Mouse (Mus musculus) layer of hippocampus, postnatal 14 days (tissue): ENCODE measurements at regions not wholly inside any gene's neighbourhood (a gene's known extent, or its start where the extent isn't known, plus 50 kb on each side); places are given as distances from the start of the nearest gene placed in this dataset.
A peak's percentile ranks its signal among the peaks of the same experiment; 100 is the strongest.

Source experiments
- DNase-seq, 2 experiments: peaks; one replicate each; pipeline ENCODE4 v3.0.0; 2021 to 2022; ENCODE audit warnings: low spot score in 2 of 2, mixed read lengths in 1 of 2

- DNase-seq = no peak
These were observed 134.4 kb downstream of the 2410131K14Rik start for GRCm38 (mm10) chr5:118379245-118380051.

- no peak for DNase-seq
These were observed 135.0 kb downstream of the 2410131K14Rik start for GRCm38 (mm10) chr5:118380052-118380421.

DNA sequence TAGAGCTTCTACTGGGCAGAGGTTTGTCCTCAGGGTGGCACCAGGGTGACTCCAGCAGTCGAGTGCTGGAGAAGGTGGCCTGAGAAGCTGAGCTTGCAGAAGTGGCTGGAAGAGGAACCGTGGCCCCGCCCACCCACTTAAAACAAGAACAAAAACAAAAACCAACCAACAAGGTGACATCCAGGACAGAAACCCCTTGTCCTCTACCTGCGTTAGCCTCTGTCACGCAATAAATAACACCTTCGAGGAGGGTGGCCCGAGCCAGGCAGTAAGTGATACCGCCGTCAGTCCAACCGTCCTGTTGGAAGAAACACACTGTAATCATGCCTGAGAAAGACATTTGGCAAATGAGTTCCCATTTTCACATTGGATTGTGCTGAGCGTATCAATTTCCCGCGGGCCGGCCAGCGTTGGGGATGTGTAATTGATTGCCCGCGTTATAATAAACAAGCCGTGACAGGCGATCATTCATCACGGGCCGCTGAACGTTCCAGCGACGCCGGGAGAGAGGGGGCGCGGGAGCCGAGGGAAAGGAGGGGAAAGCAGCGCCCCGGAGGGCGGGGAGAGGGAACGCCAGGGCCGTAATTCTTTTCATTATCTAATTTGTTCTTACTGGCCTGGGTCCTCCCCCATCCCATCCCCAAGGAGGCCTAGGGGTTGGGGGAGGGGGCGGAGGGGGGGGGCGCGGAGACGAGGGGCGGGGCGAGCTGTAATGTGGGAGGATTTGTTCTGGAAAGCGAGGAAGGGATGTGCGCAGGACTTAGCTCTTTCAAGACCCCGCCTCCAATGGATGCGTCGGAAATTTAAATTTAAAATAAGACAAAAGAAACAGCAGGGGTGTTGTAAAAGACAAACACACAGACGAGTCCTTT, 135.6 kb downstream of the 2410131K14Rik start:
- DNase-seq = peak in 1 of 2 experiments; percentile 54

- peak in 1 of 2 experiments; percentile 58 for DNase-seq
These were observed 136.3 kb downstream of the 2410131K14Rik start for GRCm38 (mm10) chr5:118381294-118381675.

DNA sequence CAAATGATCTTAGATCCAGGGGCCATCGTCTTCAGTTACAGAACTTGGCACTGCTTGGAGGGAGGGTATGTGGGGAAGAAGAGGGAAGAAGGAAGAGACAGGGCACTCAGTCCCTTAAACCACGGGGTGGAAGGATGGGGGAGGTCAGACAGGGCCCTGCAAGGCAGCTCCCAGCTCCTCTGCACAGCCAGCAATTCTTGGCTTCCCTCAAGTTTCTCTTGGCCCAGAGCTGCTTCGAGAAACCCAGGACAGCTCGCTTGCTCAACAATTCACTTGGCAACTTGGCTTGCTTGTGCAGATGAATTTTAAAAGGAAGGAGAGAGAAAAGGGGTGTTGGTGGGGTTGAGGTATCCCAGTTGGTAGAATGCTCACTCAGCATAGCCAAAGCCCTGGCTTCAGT, 141.1 kb downstream of the 2410131K14Rik start:
- DNase-seq = peak in 1 of 2 experiments; percentile 60

- peak; percentile 24 to 55 for DNase-seq
These were observed 143.4 kb downstream of the 2410131K14Rik start for GRCm38 (mm10) chr5:118388419-118388818.

DNA sequence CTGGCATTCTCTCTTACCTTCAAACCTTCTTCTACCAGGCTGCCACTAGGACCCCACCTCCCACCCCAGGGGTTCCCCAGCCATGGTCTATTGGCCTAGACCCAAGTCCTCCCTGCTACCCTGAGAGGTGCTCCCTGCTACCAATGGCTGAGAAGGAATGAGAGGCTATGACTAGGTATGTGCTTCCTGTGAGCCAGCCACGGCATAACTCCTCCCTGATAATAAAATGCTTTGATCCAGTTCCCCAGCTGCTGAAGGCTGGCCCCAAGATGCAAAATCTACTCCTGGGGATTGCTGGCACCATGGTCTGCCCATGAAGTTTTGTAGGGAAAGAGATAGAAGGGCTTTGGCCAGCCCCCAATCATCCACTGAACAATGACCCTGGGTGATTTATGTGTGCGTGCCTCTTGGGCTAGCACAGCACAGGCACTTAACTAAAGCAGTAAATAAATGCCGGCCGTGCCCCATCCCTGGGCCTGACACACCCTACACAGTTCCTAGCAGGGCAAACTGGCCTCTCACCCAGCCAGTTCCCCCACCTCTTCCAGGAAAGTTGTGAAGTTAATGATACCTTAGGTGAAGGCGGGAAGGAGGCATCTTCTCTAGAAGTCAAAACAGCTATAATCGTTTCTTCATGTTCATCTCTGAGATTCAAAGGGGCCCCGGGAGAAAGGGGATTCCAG, 145.8 kb downstream of the 2410131K14Rik start:
- DNase-seq = no peak

GRCm38 (mm10) chr5:118392932-118393487, 148.0 kb downstream of the 2410131K14Rik start:
- peak in 1 of 2 experiments; percentile 45 for DNase-seq

GRCm38 (mm10) chr5:118394051-118394450, 149.0 kb downstream of the 2410131K14Rik start:
- DNase-seq = no peak

- peak; percentile 36 to 45 for DNase-seq
These were observed 151.1 kb downstream of the 2410131K14Rik start for GRCm38 (mm10) chr5:118396004-118396725.

DNA sequence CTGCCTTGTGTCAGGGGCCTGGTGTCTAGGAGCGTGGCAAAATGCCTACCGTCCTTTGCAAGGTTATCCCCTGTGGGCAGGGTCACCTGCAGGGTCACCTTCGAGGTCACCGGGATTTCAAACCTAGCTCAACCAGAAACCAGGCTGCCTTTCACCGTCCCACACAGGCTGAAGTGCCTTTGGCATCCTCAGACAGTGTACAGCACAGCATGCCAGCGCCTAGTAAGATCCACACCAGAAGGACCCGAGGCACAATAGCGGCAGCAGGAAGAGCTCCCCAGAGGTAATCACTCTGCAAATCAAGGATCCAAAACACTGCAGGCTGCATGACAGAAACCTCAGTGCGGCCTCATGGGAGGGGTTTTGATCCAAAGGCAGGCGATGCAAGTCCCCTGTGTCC, 155.9 kb downstream of the 2410131K14Rik start:
- DNase-seq = no peak

DNA sequence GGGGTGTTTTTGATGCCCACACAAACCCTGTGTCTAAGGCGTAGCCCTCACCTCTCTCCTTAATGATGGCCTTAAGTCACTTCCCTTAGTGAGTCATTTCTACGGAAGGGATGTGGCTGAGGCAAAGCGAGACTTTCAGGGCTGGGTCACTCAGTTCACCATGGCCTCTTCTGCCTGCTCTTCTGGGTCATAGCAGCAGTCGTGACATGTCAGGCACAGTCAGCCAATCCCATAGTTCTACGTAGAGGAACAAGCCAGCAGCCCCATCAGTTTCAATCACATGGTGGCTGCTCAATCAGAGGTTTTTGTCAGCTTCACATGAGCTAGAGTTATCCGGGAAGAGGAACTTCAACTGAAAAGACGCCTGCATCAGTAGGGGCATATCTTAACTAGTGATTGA, 156.1 kb upstream of the Med13l start:
- DNase-seq = no peak

- DNase-seq = no peak
These were observed 155.1 kb upstream of the Med13l start for GRCm38 (mm10) chr5:118405421-118405820.

DNA sequence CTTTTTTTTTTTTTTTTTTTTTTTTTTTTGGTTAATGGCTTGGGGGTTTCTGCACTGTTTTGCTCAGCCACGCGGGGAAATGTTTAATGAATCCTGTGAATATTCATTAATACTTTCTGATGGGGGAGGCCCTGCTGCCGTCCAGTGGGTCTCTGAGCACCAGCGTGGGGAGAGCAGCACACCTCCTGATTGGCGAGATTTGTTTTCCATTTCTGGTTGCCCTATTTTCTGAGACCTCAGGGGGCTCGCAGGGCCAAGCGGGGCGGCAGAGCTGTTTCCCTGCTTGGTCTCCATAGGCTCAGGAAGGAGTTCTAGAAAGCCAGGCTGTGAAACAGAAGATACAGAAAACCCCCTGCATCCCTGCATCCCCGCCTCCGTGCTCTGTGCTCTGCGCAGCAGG, 153.0 kb upstream of the Med13l start:
- DNase-seq = no peak

DNA sequence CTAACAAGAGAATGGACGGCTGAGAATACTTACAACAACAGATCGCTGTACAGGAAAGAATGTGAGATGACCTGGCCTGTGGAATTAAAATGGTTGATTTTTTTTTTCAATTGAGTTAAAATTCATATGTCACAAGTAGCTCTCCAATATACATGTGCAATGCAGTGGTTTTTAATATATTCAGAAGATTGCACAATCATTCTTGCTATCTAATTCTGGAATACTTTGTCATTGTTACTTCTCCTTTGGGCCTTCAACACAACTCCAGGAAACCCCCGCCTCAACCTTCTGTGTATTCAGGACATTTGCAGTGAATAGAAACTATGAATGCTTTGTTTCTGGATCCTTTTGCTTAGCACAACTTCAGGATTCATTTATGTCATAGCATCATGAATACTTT, 152.5 kb upstream of the Med13l start:
- no peak for DNase-seq

- DNase-seq = no peak
These were observed 151.7 kb upstream of the Med13l start for GRCm38 (mm10) chr5:118408826-118409225.

DNA sequence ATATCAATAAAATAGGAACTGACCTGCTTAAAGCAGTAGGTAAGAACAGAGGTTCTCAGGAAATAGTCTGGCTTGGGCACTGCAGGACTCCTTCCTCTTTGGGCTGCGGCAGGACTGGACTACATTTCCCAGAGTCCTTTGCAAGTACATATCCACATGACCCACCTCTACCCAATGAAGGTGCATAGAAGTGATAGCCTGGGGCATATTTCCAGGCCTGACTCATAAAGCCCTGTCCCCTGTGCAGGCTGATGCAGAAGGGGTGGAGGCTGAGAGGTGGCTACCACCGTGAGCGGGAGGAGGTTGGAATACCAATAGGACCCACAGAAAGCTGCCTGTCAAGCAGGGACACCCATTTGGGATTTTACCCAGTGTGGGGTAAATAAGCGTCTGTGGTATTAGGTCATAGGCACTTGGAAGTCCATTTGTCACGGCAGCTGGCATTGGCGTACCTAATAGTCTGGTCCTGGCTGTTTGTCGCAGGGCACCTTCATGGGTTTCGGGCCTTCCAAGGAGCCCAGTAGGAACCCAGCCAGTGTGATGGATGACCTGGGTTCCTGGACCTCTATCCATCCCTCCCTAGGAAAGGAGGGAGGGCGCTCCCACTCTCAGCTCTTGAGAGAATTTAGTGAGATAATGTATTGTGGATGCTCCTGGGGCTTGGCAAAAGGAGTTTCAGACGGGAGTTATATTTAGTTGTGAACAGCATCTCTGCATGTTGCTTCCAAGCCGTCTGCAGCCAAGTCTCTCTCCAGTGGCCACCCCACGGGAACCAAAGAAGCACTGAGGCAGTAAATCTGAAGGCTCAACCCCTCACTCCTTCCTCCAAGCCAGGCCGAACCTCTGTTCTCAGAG, 146.8 kb upstream of the Med13l start:
- DNase-seq = peak; percentile 58 to 84

DNA sequence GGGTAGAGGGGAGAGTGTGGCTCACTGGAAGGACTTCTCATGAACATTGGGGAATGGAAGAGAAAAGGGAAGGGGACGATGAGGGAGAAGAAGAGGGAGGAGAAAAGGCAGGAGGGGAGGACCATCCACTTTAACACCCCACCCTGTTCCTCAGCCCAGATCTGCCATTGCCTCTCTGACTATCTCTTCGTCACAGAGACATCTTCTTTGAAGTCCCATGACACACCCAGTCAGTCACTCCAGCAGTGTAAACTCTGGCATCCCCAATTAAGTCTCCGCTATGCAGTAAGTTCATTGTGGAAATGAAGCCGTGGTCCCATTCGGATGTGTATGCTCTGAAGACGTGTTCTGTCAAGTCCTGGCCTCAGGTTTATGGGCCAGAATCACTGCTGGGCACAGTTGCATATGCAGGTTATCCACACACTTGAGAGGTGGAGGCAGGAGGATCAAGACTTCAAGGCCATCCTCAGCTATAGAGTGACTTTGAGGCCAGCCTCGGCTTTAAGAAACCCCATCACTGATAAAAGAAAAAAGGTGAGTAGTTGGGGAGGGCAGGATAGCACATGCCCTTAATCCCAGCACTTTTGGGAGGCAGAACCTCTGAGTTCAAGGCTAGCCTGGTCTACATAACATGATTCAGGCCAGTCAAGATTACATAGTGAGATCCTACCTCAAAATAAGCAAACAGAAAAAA, 141.0 kb upstream of the Med13l start:
- no peak for DNase-seq
